Mouse (Mus musculus) MEL (cell line): ENCODE measurements at regions not wholly inside any gene's neighbourhood (a gene's known extent, or its start where the extent isn't known, plus 50 kb on each side); places are given as distances from the start of the nearest gene placed in this dataset.

Source experiments
- CHD2 ChIP-seq: IDR thresholded peaks from 2 replicates; pipeline ENCODE4 v1.6.1; 2011; ENCODE audit warnings: low read length, improper control_type of control experiment
- CTCF ChIP-seq, 3 experiments: IDR thresholded peaks in 2 of 3; conservative IDR thresholded peaks in 1 of 3; 2 replicates each; pipeline ENCODE4 v1.5.1; 2011 to 2012; ENCODE audit warnings: low read length in 3 of 3, low read depth in 2 of 3, mild to moderate bottlenecking in 2 of 3, improper control_type of control experiment in 1 of 3, inconsistent platforms in 1 of 3, mixed read lengths in 1 of 3, moderate library complexity in 1 of 3; ENCODE audit not compliant: control insufficient read depth in 1 of 3, insufficient read depth in 1 of 3, poor library complexity in 1 of 3, severe bottlenecking in 1 of 3
- ELF1 ChIP-seq: IDR thresholded peaks from 2 replicates; pipeline ENCODE4 v1.6.1; 2014; ENCODE audit warnings: low read depth, mild to moderate bottlenecking, inconsistent platforms, low read length, improper control_type of control experiment, moderate library complexity
- EP300 ChIP-seq, 2 experiments: IDR thresholded peaks; 2 replicates each; pipeline ENCODE4 v1.6.1; 2011; ENCODE audit warnings: improper control_type of control experiment in 2 of 2, low read length in 2 of 2, low read depth in 1 of 2, mild to moderate bottlenecking in 1 of 2
- GATA1 ChIP-seq: IDR thresholded peaks from 2 replicates; pipeline ENCODE4 v1.6.1; 2011; ENCODE audit warnings: low read depth, low read length, improper control_type of control experiment
- MEF2A ChIP-seq: IDR thresholded peaks from 2 replicates; pipeline ENCODE4 v1.6.1; 2014; ENCODE audit warnings: low read depth, mild to moderate bottlenecking, inconsistent platforms, low read length, improper control_type of control experiment; ENCODE audit not compliant: poor library complexity, insufficient replicate concordance, severe bottlenecking; ENCODE audit errors: extremely low read depth
- POLR2A ChIP-seq, 2 experiments: IDR thresholded peaks; 2 replicates each; pipeline ENCODE4 v1.6.1; 2011 to 2012; ENCODE audit warnings: low read length in 2 of 2, mild to moderate bottlenecking in 2 of 2, control low read depth in 1 of 2, improper control_type of control experiment in 1 of 2, low read depth in 1 of 2, moderate library complexity in 1 of 2; ENCODE audit not compliant: control insufficient read depth in 1 of 2, insufficient read depth in 1 of 2, poor library complexity in 1 of 2
- POLR2AphosphoS2 ChIP-seq: IDR thresholded peaks from 2 replicates; pipeline ENCODE4 v1.6.1; 2011; ENCODE audit warnings: low read length, improper control_type of control experiment
- POLR2AphosphoS5 ChIP-seq: IDR thresholded peaks from 2 replicates; pipeline ENCODE4 v1.6.1; 2012; ENCODE audit warnings: low read depth, borderline replicate concordance, mild to moderate bottlenecking, inconsistent platforms, low read length, moderate library complexity, mixed read lengths
- RCOR1 ChIP-seq: IDR thresholded peaks from 2 replicates; pipeline ENCODE4 v1.6.1; 2012; ENCODE audit warnings: low read depth, mild to moderate bottlenecking, inconsistent platforms, low read length, improper control_type of control experiment
- TAL1 ChIP-seq: IDR thresholded peaks from 2 replicates; pipeline ENCODE4 v1.6.1; 2012; ENCODE audit warnings: mild to moderate bottlenecking, inconsistent platforms, low read length, moderate library complexity, mixed read lengths
- TBP ChIP-seq: IDR thresholded peaks from 2 replicates; pipeline ENCODE4 v1.8.0; 2011; ENCODE audit warnings: low read depth, low read length, improper control_type of control experiment
- ZNF384 ChIP-seq: IDR thresholded peaks from 2 replicates; pipeline ENCODE4 v1.6.1; 2012; ENCODE audit warnings: low read depth, mild to moderate bottlenecking, inconsistent platforms, low read length, improper control_type of control experiment

GRCm38 (mm10) chr12:38959605-38960004 lies 180.4 kb downstream of the Etv1 start:
- TF ChIP-seq POLR2AphosphoS2 (no peak), CTCF (IDR thresholded peaks at IDR 0.05 in 2 of 3, conservative IDR thresholded peaks at IDR 0.05 in 1 of 3; ENCODE audit: control insufficient read depth in 1 of 3, insufficient read depth in 1 of 3, low read depth in 2 of 3, low read length in 3 of 3, poor library complexity in 1 of 3, severe bottlenecking in 1 of 3) (no peak), POLR2A (IDR thresholded peaks at IDR 0.05; ENCODE audit: control insufficient read depth in 1 of 2, insufficient read depth in 1 of 2, low read depth in 1 of 2, low read length in 2 of 2, poor library complexity in 1 of 2) (no peak), EP300 (IDR thresholded peaks at IDR 0.05; ENCODE audit: low read depth in 1 of 2, low read length in 2 of 2) (no peak), ELF1 (no peak), ZNF384 (no peak), MEF2A (no peak), RCOR1 (no peak), POLR2AphosphoS5 (no peak), TBP (no peak), GATA1 (no peak), CHD2 (no peak), TAL1 (no peak)
